Mouse (Mus musculus) frontal cortex, postnatal 36 days (tissue): Measurements from ENCODE around the gene Polr3e.

Source experiments
- DNase-seq, 2 experiments: peaks; one replicate each; pipeline ENCODE4 v3.0.0; 2022; ENCODE audit warnings: low spot score in 2 of 2

Gene Polr3e

GRCm38 (mm10) chr7:120917592-120918461 is at the start of gene Polr3e:
TSS of gene Polr3e (plus strand) at chr7:120917744.
- DNase-seq, result peak; percentile 100

- DNase-seq, result peak in 1 of 2 experiments; percentile 24
Measured at GRCm38 (mm10) chr7:120869883-120870282, 47.7 kb upstream of the Polr3e start.

- peak in 1 of 2 experiments; percentile 8 for DNase-seq
Measured at GRCm38 (mm10) chr7:120870431-120871008, 47.0 kb upstream of the Polr3e start.

DNA sequence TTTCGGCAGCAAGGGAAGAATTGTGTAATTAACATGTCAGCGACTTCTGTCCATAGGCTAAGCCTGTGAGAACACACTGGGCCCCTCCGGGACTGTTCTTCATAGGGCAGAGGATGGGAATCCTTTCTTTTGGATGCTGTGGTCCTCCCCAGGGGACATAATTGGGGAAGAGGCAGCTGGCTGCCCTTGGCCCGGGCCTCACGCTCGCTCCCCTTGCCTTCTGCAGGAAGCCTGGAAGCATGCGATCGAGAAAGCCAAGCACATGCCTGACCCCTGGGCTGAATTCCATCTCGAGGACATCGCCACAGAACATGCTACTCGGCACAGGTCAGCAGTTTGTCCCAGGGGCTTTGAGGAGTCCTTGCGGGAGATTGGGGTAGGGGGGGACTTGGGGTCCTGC is 44.5 kb upstream of the Polr3e start:
- DNase-seq, result no peak

- no peak for DNase-seq
Measured at GRCm38 (mm10) chr7:120874021-120874420, 43.5 kb upstream of the Polr3e start.

- no peak for DNase-seq
Measured at GRCm38 (mm10) chr7:120874764-120875539, 42.6 kb upstream of the Polr3e start.

- DNase-seq, result no peak
Measured at GRCm38 (mm10) chr7:120875540-120876388, 41.8 kb upstream of the Polr3e start.

- DNase-seq, result peak; percentile 28 to 47
Measured at GRCm38 (mm10) chr7:120878271-120878670, 39.3 kb upstream of the Polr3e start.

DNA sequence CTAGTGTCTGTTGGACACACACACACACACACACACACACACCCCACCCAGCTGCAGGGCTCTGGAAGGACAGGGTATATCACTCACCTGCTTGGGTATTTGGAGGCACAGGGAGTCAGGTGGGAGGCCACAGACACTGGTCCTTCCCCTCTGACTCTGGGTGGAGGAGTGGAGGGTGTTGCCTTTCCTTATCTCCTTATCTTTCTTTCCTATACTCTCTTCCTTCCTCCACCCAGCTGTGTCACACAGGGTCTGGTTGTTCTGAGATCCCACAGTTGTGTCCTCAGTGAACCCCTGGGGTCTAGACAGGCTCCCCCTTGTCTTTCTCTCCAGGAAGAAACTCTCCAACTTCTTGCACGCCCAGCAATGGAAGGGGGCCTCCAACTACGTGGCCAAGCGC is 37.6 kb upstream of the Polr3e start:
- no peak for DNase-seq

GRCm38 (mm10) chr7:120880770-120881169 is 36.8 kb upstream of the Polr3e start:
- DNase-seq, result no peak

DNA sequence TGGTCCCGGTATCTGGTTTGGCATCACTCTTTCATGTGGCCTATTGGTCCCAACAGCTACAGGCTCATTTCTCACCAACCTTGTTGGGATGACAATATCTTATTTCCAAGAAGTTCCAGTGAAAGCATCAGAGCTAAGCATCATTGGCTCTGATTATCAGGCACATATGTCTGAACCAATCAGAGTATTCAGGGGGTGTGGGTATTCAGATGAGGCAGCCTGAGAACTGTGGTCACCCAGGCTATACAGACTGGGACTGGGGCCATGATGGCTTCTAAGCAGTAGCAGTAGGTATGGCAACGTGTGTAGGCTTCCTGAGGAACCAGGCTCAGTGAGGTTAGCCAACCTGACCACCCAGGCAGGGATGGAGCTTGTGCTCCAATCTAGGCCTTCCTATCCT is 36.1 kb upstream of the Polr3e start:
- no peak for DNase-seq

- no peak for DNase-seq
Measured at GRCm38 (mm10) chr7:120882674-120883073, 34.9 kb upstream of the Polr3e start.

GRCm38 (mm10) chr7:120883523-120884290 is 33.8 kb upstream of the Polr3e start:
- no peak for DNase-seq

DNA sequence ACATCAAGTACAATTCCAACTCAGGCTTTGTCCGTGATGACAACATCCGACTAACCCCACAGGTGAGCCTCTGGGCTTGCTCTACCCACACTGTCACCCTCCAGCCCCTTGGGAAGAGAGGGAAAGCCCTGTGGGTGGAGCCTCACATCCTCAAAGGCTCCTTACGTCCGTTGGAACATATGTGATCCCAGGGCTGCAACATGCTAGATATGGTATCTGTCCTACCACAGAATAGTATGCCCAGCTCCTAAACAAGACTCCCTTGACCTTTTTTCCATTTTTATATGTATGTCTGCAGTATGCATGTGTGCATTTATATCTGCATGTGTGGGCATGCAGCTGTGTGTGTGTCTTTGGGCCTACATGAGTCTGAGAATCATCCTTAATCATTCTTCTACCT is 32.8 kb upstream of the Polr3e start:
- no peak for DNase-seq

DNA sequence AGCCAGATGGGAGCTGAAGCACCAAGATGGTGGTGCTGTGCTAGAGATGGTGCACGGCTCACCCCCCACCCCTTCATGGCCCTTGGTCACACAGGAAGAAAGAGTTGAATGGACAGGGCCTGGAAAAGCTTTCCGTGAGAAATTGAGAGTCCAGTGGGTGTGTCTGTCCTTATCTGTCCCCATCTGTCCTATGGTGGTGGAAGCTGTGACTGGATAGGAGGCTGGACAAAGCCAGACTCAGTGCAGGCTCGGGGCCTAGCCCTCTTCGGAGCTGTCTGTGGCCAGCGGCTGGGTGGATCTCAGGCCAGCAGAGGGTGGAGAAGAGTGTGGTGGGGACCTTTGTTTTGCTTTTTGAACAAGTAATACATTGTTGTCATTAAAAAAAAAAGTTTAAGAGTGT is 24.4 kb upstream of the Polr3e start:
- DNase-seq, result no peak

DNA sequence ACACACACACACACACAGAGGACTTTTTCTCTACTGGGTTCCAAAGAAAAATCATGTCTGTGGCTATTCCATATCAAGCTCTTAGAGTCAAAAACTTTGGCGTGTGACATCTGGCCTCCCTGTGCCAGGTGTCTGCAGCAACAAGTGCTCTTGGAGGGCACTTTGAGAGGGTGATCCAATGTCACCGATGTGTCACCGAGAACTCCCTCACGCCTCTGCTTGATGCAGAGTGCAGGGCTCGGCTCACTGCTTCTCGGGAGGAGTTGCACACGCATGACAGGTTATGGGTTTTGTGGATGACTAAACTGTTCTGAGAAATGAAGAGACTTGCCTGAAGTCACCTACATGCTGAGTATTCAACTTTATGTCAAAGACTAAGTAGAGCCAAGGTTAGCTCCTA is 20.5 kb upstream of the Polr3e start:
- no peak for DNase-seq

DNA sequence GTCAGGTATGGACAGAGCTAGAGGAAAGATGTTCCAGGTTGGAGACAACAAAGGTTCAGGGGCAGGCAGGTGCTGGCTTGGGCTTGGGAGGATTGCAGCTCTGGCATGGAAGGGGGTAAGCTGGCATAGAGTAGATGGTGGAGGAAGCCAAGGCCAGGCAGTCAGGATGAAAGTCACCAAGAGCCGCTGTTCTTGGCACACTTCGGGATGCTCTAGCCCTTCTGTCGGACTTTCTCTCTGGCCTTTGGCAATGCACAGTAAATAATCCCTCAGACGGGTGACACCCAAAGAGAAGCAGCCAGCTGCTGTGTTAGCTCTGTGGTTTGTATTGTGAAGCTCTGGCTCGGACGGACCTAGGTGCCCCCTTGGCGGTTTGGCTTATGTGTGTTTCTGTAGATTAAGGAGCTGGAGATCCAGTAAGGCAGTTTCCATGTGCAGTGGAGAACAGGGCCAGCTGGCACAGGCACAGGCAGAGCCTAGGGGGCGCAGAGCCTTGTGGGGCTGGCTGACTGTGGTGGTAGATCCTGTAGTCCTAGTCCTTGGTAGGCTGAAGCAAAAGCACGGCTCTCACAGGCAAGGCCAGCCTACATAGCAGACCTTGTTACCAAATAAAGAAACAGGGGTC is 19.7 kb upstream of the Polr3e start:
- DNase-seq, result no peak

DNA sequence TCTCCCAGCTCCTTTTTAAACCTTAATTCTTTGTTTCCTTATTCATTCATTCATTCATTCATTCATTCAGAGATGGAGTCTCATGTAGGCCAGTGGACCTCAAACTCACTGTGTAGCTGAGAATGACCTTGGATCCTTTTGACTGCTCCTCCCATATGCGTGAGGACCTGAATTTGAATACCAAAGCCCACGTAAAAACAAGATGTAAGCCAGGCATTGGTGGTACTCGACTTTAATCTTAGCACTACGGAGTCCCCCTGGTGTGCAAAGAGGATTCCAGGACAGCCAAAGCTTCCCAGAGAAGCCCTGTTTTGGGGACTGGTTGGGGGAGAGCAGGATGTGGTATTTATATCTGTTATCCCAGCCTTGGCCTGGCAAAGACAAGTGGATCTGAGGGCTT is 17.4 kb upstream of the Polr3e start:
- DNase-seq, result no peak

GRCm38 (mm10) chr7:120901701-120902100 is 15.8 kb upstream of the Polr3e start:
- no peak for DNase-seq

- DNase-seq, result no peak
Measured at GRCm38 (mm10) chr7:120902931-120903330, 14.6 kb upstream of the Polr3e start.
